Mouse (Mus musculus): ENCODE data around the gene Wscd2. TPM values are rescaled to one million over a fixed set of nuclear protein-coding genes. Genes with fewer than 3 reads are reported as not detected.

The Wscd2 gene
- polyA plus RNA-seq, 1 experiment from 2014 or later = not detected

DNA sequence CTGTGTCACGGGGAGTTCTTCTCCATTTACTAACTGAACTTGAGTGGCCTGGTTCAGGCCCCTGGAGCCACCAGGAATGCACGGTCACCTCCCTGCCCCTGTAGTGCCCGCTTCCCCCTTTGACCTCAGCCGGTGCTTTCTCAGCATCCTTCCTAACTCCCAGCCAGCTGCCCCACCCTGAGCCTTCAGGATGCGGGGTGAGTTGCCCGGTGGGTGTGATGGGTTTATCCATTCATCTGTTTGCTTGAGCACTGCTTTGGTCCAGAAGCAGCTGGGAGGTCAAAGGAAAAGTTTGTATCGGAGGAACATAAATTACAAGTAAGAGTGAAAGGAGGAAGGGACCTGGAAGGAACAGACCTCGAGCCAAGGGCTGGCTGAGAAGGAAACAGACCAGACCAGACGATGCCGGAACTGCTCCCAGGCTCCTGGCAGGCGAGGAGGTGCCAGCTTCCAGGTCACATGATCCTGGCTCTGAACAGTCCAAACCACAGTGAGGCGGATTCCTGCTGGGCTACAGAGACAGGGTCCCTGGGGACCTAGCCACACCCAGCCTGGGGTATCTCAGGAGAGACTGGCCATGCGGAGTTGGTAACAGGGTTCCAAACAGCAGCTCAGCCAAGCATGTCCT, 144.0 kb downstream of the Wscd2 start:
- H3K36me3 ChIP-seq (ENCODE audit: inconsistent target) = peaks cover 14% of the 10 kb centered on the region; the same call in 1 of the 2 replicates
- no peak overlapping the region for H3K27ac ChIP-seq
- no peak overlapping the region for H3K4me3 ChIP-seq (ENCODE audit: inconsistent target)
- peaks cover 98% of the 10 kb centered on the region; the same call in 1 of the 2 replicates for H3K79me2 ChIP-seq (ENCODE audit: inconsistent target)
- WGBS (ENCODE audit: missing documents) = 20% methylated on average over 13 of the region's 13 CpGs

DNA sequence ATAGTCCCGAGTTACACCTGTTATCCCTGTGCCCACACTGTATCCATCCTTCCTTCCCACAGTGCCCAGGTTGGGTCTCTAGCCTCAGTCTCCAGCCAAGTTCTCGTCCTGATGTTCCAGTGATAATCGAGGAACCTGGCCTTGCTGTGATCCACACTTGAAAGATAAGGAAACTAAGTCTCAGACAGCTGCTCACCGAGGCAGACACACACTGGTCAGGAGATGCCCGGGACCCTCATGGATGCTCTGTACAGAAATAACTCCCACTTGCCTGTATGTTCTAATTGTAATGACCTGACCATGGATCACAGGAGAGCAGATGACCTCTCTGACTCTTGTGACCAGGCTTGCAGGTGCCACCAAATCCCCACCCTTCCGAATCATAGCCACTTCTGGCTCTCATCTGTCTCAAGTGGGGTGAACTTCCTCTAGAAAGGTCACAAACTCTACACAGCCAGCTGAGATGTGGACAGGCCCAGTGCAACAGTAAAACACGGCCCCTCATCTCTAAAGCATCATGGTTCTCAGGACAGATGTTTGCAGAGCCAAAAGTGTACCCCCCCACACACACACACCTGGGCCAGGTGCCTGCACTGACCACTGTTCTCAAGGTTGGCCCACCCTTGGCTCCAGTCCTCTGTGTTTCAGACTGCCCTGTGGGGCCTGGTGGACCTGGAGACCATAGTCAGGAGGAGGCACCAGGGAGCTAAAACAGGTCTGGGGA, 144.9 kb downstream of the Wscd2 start:
- H3K79me2 ChIP-seq (ENCODE audit: inconsistent target) = peaks cover 98% of the 10 kb centered on the region; the same call in 1 of the 2 replicates
- 76% methylated on average over 7 of the region's 7 CpGs for WGBS (ENCODE audit: missing documents)

GRCm38 (mm10) chr5:113635861-113636565, 145.9 kb downstream of the Wscd2 start:
- 82% methylated on average over 15 of the region's 15 CpGs for WGBS (ENCODE audit: missing documents)
- no peak overlapping the region for H3K27ac ChIP-seq
- peaks cover 18% of the 10 kb centered on the region; the same call in 1 of the 2 replicates for H3K36me3 ChIP-seq (ENCODE audit: inconsistent target)
- no peak overlapping the region for H3K4me3 ChIP-seq (ENCODE audit: inconsistent target)
- H3K79me2 ChIP-seq (ENCODE audit: inconsistent target) = peaks cover 98% of the 10 kb centered on the region; the same call in 1 of the 2 replicates

More for the DNA sequence above, 144.9 kb downstream of the Wscd2 start:
- Histone ChIP-seq H3K36me3 (ENCODE audit: inconsistent target) (peaks cover 14% of the 10 kb centered on the region; the same call in 1 of the 2 replicates), H3K27ac (no peak overlapping the region), H3K4me3 (ENCODE audit: inconsistent target) (no peak overlapping the region)

- H3K4me3 ChIP-seq (ENCODE audit: inconsistent target) = no peak overlapping the region
- 95% methylated on average over 4 of the region's 4 CpGs for WGBS (ENCODE audit: missing documents)
- H3K36me3 ChIP-seq (ENCODE audit: inconsistent target) = peaks cover 8% of the 10 kb centered on the region; the same call in 1 of the 2 replicates
- peaks cover 98% of the 10 kb centered on the region; the same call in 1 of the 2 replicates for H3K79me2 ChIP-seq (ENCODE audit: inconsistent target)
- H3K27ac ChIP-seq = no peak overlapping the region
Observed at GRCm38 (mm10) chr5:113637631-113638030, 147.5 kb downstream of the Wscd2 start.

- H3K79me2 ChIP-seq (ENCODE audit: inconsistent target) = peaks cover 98% of the 10 kb centered on the region; the same call in 1 of the 2 replicates
- H3K27ac ChIP-seq = no peak overlapping the region
- H3K36me3 ChIP-seq (ENCODE audit: inconsistent target) = peaks cover 8% of the 10 kb centered on the region; the same call in 1 of the 2 replicates
- no peak overlapping the region for H3K4me3 ChIP-seq (ENCODE audit: inconsistent target)
- WGBS (ENCODE audit: missing documents) = 92% methylated on average over 12 of the region's 12 CpGs
Observed at GRCm38 (mm10) chr5:113638055-113638454, 147.9 kb downstream of the Wscd2 start.

DNA sequence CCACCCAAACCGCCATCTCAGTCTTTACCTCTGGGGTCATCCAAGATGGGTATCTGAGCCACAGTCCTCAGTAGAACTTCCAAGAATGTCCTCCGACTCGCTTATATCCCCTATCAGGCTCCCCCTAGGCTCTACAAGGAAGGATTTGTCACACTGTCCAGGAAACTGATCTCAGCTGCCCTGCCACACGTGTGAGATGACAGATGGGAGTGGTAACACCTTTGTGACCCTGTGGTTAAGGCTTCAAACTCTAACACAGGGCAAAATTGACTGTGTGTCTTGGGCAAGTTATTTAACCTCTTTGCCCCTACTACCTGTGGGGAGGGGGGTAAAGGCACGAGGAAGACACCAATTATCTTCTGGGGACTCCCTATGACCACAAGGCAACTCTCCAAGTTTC, 149.0 kb downstream of the Wscd2 start:
- Histone ChIP-seq H3K79me2 (ENCODE audit: inconsistent target) (peaks cover 99% of the 10 kb centered on the region; the same call in 1 of the 2 replicates), H3K27ac (no peak overlapping the region), H3K4me3 (ENCODE audit: inconsistent target) (no peak overlapping the region), H3K36me3 (ENCODE audit: inconsistent target) (peaks cover 8% of the 10 kb centered on the region; the same call in 1 of the 2 replicates)
- 71% methylated on average over 5 of the region's 5 CpGs for whole genome bisulfite sequencing (ENCODE audit: missing documents)

Other genes with a start within 250 kb of the Wscd2 start
- not detected in 3 replicates for gene Sgsm1, start 179.5 kb upstream of the Wscd2 start, polyA plus RNA-seq (2018)
- gene Aym1, start 133.0 kb upstream of the Wscd2 start, polyA plus RNA-seq (2018) = not detected in 3 replicates
- 26.6 to 82.0 TPM (median 61.8 TPM) in 3 replicates for gene Cmklr1, start 160.1 kb downstream of the Wscd2 start, polyA plus RNA-seq (2018)
- not detected in 3 replicates for gene 1700069L16Rik, start 234.4 kb downstream of the Wscd2 start, polyA plus RNA-seq (2018)
- 5.1 to 5.8 TPM (median 5.5 TPM) in 3 replicates for gene Ficd, start 245.5 kb downstream of the Wscd2 start, polyA plus RNA-seq (2018)

Measured in macrophage (primary cell).